Mouse (Mus musculus) myocyte (in vitro differentiated cells): ENCODE measurements at regions not wholly inside any gene's neighbourhood (a gene's known extent, or its start where the extent isn't known, plus 50 kb on each side); places are given as distances from the start of the nearest gene placed in this dataset.

Source experiments
- H3K27me3 ChIP-seq: one replicate; pipeline ENCODE4 v1.6.1; 2011; ENCODE audit not compliant: control insufficient read depth, insufficient read depth, insufficient read length
- H3K36me3 ChIP-seq: one replicate; pipeline ENCODE4 v1.6.1; 2011; ENCODE audit not compliant: control insufficient read depth, insufficient read depth
- H3K4me2 ChIP-seq: one replicate; pipeline ENCODE4 v1.6.1; 2011; ENCODE audit warnings: low read depth, control low read depth
- H3K4me3 ChIP-seq: one replicate; pipeline ENCODE4 v1.5.1; 2011; ENCODE audit warnings: mild to moderate bottlenecking, control low read depth, moderate library complexity
- H3K79me2 ChIP-seq: one replicate; pipeline ENCODE4 v1.6.1; 2011; ENCODE audit not compliant: control insufficient read depth, insufficient read depth
- H3ac ChIP-seq: one replicate; pipeline ENCODE4 v1.6.1; 2011; ENCODE audit not compliant: control insufficient read depth, insufficient read length
- CEBPB ChIP-seq: IDR thresholded peaks from 2 replicates; pipeline ENCODE4 v1.6.1; 2011; ENCODE audit warnings: mild to moderate bottlenecking, moderate library complexity; ENCODE audit not compliant: poor library complexity, insufficient read depth, severe bottlenecking
- E2F4 ChIP-seq: IDR thresholded peaks from one replicate; pipeline ENCODE4 v1.6.1; 2011; ENCODE audit warnings: mild to moderate bottlenecking, control low read depth, moderate library complexity; ENCODE audit not compliant: insufficient read depth
- MAX ChIP-seq: IDR thresholded peaks from one replicate; pipeline ENCODE4 v1.6.1; 2011; ENCODE audit warnings: low read depth, mild to moderate bottlenecking, control low read depth
- MYOD1 ChIP-seq, 3 experiments: IDR thresholded peaks; one replicate each; pipeline ENCODE4 v1.6.1; 2011; ENCODE audit warnings: control low read depth in 2 of 3, low read depth in 2 of 3, mild to moderate bottlenecking in 2 of 3, moderate library complexity in 1 of 3; ENCODE audit not compliant: insufficient read length in 2 of 3, control insufficient read depth in 1 of 3
- MYOG ChIP-seq, 3 experiments: IDR thresholded peaks; one replicate each; pipeline ENCODE4 v1.6.1; 2011; ENCODE audit warnings: control low read depth in 2 of 3, low read depth in 2 of 3, mild to moderate bottlenecking in 2 of 3; ENCODE audit not compliant: insufficient read length in 2 of 3, control insufficient read depth in 1 of 3, insufficient read depth in 1 of 3
- POLR2A ChIP-seq: IDR thresholded peaks from one replicate; pipeline ENCODE4 v1.6.1; 2011; ENCODE audit warnings: low read depth, mild to moderate bottlenecking, control low read depth, moderate library complexity; ENCODE audit not compliant: insufficient read length
- POLR2AphosphoS2 ChIP-seq: IDR thresholded peaks from one replicate; pipeline ENCODE4 v1.6.1; 2011; ENCODE audit warnings: low read depth, control low read depth; ENCODE audit not compliant: insufficient read length
- REST ChIP-seq: IDR thresholded peaks from one replicate; pipeline ENCODE4 v1.6.1; 2011; ENCODE audit warnings: mild to moderate bottlenecking, control low read depth, moderate library complexity; ENCODE audit not compliant: insufficient read depth, insufficient read length
- SRF ChIP-seq: IDR thresholded peaks from one replicate; pipeline ENCODE4 v1.6.1; 2011; ENCODE audit warnings: low read depth; ENCODE audit not compliant: control insufficient read depth, insufficient read length
- TCF12 ChIP-seq: IDR thresholded peaks from one replicate; pipeline ENCODE4 v1.6.1; 2011; ENCODE audit warnings: mild to moderate bottlenecking, control low read depth; ENCODE audit not compliant: poor library complexity, insufficient read depth, severe bottlenecking
- TCF3 ChIP-seq: IDR thresholded peaks from one replicate; pipeline ENCODE4 v1.6.1; 2011; ENCODE audit warnings: low read depth, control low read depth; ENCODE audit not compliant: insufficient read length
- USF1 ChIP-seq: IDR thresholded peaks from one replicate; pipeline ENCODE4 v1.6.1; 2011; ENCODE audit warnings: low read depth, mild to moderate bottlenecking, control low read depth, moderate library complexity

GRCm38 (mm10) chr3:18932983-18933726 lies 695.3 kb downstream of the 1700064H15Rik start:
- TF ChIP-seq SRF (no peak), E2F4 (no peak)
- H3ac ChIP-seq: no peak overlapping the region
- H3K4me3 ChIP-seq: no peak overlapping the region
- no peaks in the 10 kb centered on the region for H3K36me3 ChIP-seq
- no peaks in the 10 kb centered on the region for H3K27me3 ChIP-seq
- no peak overlapping the region for H3K4me2 ChIP-seq
- H3K79me2 ChIP-seq: no peaks in the 10 kb centered on the region

DNA sequence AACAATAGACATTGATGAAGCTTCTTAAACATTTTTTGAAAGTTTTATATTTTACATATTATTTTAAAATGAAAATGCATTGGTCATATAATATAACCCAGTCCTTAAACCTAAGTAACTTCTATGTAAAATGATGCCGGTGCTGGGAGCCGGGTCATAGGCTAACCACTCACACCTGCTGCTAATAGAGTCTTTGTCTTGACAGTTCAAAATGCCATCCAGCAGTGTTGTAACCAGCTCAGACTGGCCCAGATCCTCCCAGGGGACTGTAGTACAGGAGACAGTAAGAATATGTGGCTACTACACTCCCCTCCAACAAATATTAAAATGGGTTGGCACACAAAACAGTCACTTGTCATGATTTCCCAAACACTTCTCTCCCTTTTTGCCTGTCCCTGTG lies 693.6 kb downstream of the 1700064H15Rik start:
- no peaks in the 10 kb centered on the region for H3K36me3 ChIP-seq
- no peak overlapping the region for H3K4me3 ChIP-seq
- no peak overlapping the region for H3ac ChIP-seq
- H3K4me2 ChIP-seq: no peak overlapping the region
- H3K79me2 ChIP-seq: no peaks in the 10 kb centered on the region
- no peaks in the 10 kb centered on the region for H3K27me3 ChIP-seq
- TF ChIP-seq TCF3: no peak
- no peak for TF ChIP-seq MYOD1 (IDR thresholded peaks at IDR 0.05; ENCODE audit: control insufficient read depth in 1 of 3, insufficient read length in 2 of 3, low read depth in 2 of 3)
- no peak for TF ChIP-seq REST
- no peak for TF ChIP-seq E2F4
- no peak for TF ChIP-seq MYOG (IDR thresholded peaks at IDR 0.05; ENCODE audit: control insufficient read depth in 1 of 3, insufficient read depth in 1 of 3, insufficient read length in 2 of 3, low read depth in 2 of 3)
- TF ChIP-seq MAX: no peak
- no peak for TF ChIP-seq USF1
- no peak for TF ChIP-seq CEBPB
- TF ChIP-seq POLR2A: no peak

DNA sequence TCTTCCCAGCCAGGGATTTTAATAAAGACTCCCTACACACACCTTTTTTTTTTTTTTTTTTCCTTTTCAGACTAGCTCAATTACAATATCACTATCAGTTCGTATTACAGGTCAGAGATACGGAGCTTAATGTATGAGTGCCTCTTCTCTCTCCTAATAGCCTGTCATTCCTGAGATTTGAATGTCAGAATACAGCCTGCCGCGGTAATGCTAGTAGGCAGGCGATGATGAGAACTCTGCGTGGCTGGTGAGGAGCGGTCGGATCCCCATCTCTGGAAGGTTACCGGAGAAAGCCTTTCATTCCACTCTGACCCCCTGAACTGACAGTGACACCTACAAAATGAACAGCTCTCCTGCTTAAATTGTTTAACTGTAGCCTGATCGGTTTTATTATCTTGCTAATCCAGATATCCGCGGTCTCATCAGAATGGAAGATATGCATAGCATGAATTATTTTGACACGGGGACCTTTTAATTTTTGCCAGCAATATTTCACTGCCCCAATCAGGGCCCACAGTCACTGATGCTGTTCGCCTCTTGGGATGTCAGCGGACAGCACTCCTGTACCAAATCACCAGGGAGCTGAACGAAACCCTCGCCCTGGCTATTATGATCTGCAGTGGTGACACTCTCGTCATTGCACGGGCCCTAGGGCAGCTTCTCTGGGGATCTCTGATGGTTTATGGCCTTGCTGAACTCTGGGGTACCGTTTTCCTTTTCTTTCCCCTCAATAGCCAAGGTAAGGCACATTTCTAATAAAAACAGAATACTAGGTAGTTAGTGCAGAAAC lies 690.9 kb downstream of the 1700064H15Rik start:
- Histone ChIP-seq H3K27me3 (no peaks in the 10 kb centered on the region), H3K4me2 (no peak overlapping the region), H3K79me2 (no peaks in the 10 kb centered on the region), H3ac (no peak overlapping the region), H3K4me3 (no peak overlapping the region), H3K36me3 (no peaks in the 10 kb centered on the region)
- TF ChIP-seq POLR2A (no peak), REST (no peak), USF1 (no peak), MYOD1 (IDR thresholded peaks at IDR 0.05; ENCODE audit: control insufficient read depth in 1 of 3, insufficient read length in 2 of 3, low read depth in 2 of 3) (no peak), MYOG (IDR thresholded peaks at IDR 0.05; ENCODE audit: control insufficient read depth in 1 of 3, insufficient read depth in 1 of 3, insufficient read length in 2 of 3, low read depth in 2 of 3) (no peak)

GRCm38 (mm10) chr3:18941301-18942177 lies 686.9 kb downstream of the 1700064H15Rik start:
- TF ChIP-seq MAX (no peak), SRF (no peak), POLR2A (no peak), MYOD1 (IDR thresholded peaks at IDR 0.05; ENCODE audit: control insufficient read depth in 1 of 3, insufficient read length in 2 of 3, low read depth in 2 of 3) (no peak), TCF3 (no peak), E2F4 (no peak), REST (no peak), CEBPB (no peak), POLR2AphosphoS2 (no peak), TCF12 (no peak), USF1 (no peak), MYOG (IDR thresholded peaks at IDR 0.05; ENCODE audit: control insufficient read depth in 1 of 3, insufficient read depth in 1 of 3, insufficient read length in 2 of 3, low read depth in 2 of 3) (no peak)
- H3K27me3 ChIP-seq: no peaks in the 10 kb centered on the region
- no peak overlapping the region for H3ac ChIP-seq
- H3K4me2 ChIP-seq: no peak overlapping the region
- H3K79me2 ChIP-seq: no peaks in the 10 kb centered on the region
- no peak overlapping the region for H3K4me3 ChIP-seq
- H3K36me3 ChIP-seq: no peaks in the 10 kb centered on the region

- no peak overlapping the region for H3K4me2 ChIP-seq
- TF ChIP-seq MYOD1 (IDR thresholded peaks at IDR 0.05; ENCODE audit: control insufficient read depth in 1 of 3, insufficient read length in 2 of 3, low read depth in 2 of 3) (no peak), POLR2AphosphoS2 (no peak), REST (no peak), CEBPB (no peak), MYOG (IDR thresholded peaks at IDR 0.05; ENCODE audit: control insufficient read depth in 1 of 3, insufficient read depth in 1 of 3, insufficient read length in 2 of 3, low read depth in 2 of 3) (no peak), E2F4 (no peak), MAX (no peak), POLR2A (no peak), SRF (no peak), TCF3 (no peak), USF1 (no peak), TCF12 (no peak)
- no peaks in the 10 kb centered on the region for H3K36me3 ChIP-seq
Measured at GRCm38 (mm10) chr3:18960341-18960740, 668.1 kb downstream of the 1700064H15Rik start.

More at GRCm38 (mm10) chr3:18960341-18960740, 668.1 kb downstream of the 1700064H15Rik start:
- Histone ChIP-seq H3K4me3 (no peak overlapping the region), H3K27me3 (no peaks in the 10 kb centered on the region), H3ac (no peak overlapping the region), H3K79me2 (no peaks in the 10 kb centered on the region)
